Mouse (Mus musculus) CD4-positive, CD25-positive, alpha-beta regulatory T cell (primary cell): ENCODE measurements around the gene Coa7. TPM values are rescaled to one million over a fixed set of nuclear protein-coding genes. Genes with fewer than 3 reads are reported as not detected.

Experiments used
- polyA plus RNA-seq: library from polyadenylated mRNA; unstranded; fragments of 100-300 nt; shearing (Covaris generic); gene quantifications from one replicate; pipeline ENCODE4 v1.2.1, GENCODE M21; 2017

Gene Coa7
- polyA plus RNA-seq = 22.0 TPM

DNA sequence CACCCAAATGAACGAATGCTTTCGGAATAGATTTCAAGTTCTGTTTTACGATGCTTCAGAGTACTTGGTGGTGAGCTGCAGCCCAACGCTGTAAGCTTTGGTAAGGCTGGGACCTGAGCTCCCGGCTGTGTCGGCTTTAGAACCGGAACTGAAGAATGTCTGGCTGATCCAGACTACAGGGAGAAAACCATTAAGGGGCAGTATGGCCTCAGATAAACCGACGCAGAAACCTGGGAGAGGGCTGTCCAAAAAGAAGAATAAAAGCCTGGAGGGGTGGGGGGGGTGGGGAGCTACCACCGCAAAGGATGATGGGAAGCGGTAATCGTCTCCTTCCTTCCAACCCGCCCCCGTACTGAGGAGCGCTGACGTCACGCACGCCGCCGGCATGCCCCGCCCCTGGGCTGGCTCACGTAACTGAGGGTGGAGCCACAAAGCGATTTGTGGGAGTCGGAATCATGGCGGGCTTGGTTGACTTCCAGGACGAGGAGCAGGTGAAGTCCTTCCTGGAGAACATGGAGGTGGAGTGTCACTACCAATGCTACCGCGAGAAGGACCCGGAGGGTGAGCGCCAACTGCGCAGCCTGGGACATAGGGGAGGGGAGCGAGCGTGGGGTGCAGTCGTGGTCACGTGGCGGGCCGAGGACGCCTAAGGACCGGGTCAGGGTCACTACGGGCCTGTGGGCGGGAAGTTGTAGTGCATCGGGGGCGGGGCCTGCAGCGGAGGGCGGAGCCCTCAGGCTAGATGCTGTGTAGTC is at the start of gene Coa7:
TSS of gene Coa7 (plus strand) at position 411 of the 755 bp plus-strand sequence.

DNA sequence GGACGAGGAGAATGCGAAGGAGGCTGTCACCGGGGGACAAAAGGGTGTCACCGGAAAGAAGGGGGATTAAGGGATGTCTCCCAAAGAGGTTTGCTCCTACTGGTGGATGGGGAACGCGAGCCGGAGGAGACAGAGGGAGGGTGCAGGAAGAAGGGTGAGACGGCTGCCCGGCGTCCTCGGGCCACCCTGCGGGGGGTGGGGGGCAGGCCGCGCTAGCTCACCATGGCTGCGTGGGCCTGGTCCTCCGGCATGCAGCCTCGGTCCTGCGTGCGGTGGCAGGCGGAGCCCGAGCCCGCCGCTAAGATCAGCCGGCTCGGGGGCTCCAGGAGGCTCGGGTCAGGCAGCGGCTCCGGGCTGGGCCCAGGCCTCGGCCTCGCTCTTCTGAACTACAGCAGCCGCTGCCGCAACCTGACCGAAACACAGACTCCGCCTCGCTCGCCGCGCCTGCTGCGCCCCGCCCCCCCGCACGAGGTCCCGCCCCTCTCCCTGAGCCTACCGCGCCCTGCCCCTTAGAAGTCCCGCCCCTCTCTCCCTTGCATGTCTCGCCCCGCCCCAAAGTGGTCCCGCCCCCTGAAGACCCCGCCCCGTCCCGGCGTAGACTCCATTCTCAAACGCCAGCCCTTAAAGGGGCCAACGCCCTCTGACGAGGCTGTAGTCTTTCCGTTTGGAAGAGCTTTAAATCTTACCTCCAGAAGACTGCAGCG is 27.1 kb upstream of the Coa7 start, which contains the start of gene Zyg11b:
TSS of gene Zyg11b (minus strand) at position 427 of the 704 bp plus-strand sequence.

DNA sequence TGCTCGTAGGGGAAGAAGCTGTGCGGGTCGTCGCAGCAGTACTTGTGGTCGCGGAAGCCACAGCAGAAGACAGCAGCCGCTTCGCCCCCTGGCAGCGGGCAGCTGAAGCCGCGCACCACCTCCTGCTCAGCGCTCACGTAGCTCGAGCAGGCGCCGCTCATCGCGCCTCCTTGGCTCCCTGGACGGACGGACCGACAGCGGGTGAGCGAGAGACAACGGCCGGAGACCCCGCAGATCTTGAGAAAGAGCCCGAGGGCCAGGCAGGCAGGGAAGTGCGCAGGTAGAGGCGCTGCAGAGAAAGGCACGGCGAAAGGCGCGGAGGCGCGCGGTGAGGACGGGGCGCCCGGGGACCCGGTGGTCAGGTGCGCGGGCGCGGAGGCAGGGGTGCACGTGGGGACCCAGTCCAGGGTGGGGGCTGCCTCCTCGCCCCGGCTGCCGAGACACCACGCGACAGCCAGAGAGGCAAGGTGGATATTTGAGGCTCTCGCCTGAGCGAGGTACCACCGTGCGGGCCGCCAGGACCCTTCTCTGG is 55.3 kb downstream of the Coa7 start, which contains the start of gene Shisal2a:
TSS of gene Shisal2a (minus strand) at position 167 of the 532 bp plus-strand sequence.

Other genes with a start within 250 kb of the Coa7 start
- gene Podn, start 231.7 kb upstream of the Coa7 start, polyA plus RNA-seq = not detected
- 269 TPM for gene Scp2, start 183.1 kb upstream of the Coa7 start, polyA plus RNA-seq
- 2.4 TPM for gene Echdc2, start 162.7 kb upstream of the Coa7 start, polyA plus RNA-seq
- gene Zyg11a, start 110.1 kb upstream of the Coa7 start, polyA plus RNA-seq = not detected
- gene Zyg11b, start 27.0 kb upstream of the Coa7 start, polyA plus RNA-seq = 21.8 TPM
- not detected for gene Shisal2a, start 55.2 kb downstream of the Coa7 start, polyA plus RNA-seq
- 3.9 TPM for gene Gpx7, start 78.8 kb downstream of the Coa7 start, polyA plus RNA-seq
- 105 TPM for gene Tut4, start 131.3 kb downstream of the Coa7 start, polyA plus RNA-seq